Mouse (Mus musculus): ENCODE data around the gene Slc6a6. TPM values are rescaled to one million over a fixed set of nuclear protein-coding genes. Genes with fewer than 3 reads are reported as not detected.

Slc6a6 gene
- polyA plus RNA-seq, 1 experiment: 33.0 TPM

- peaks cover 10% of the 10 kb centered on the region for H3K4me1 ChIP-seq (ENCODE audit: control insufficient read depth, insufficient read depth, insufficient read length, low read length)
- H3K27ac ChIP-seq (replicated peaks; ENCODE audit: low read depth, low read length): peak overlapping the region; percentile 82
- H3K4me3 ChIP-seq (ENCODE audit: insufficient read depth, low read depth, low read length): peak overlapping the region; percentile 88
Measured at GRCm38 (mm10) chr6:91684831-91685532, 1.1 kb downstream of the Slc6a6 start.

- H3K27ac ChIP-seq (replicated peaks; ENCODE audit: low read depth, low read length): peak overlapping the region; percentile 89
Measured at GRCm38 (mm10) chr6:91685533-91685883, 1.7 kb downstream of the Slc6a6 start.

GRCm38 (mm10) chr6:91685896-91686295 lies 2.0 kb downstream of the Slc6a6 start:
- Histone ChIP-seq H3K27ac (replicated peaks; ENCODE audit: low read depth, low read length) (peak overlapping the region; percentile 89), H3K4me3 (ENCODE audit: insufficient read depth, low read depth, low read length) (peak overlapping the region; percentile 88), H3K4me1 (ENCODE audit: control insufficient read depth, insufficient read depth, insufficient read length, low read length) (peaks cover 17% of the 10 kb centered on the region)

More at GRCm38 (mm10) chr6:91685533-91685883, 1.7 kb downstream of the Slc6a6 start:
- Histone ChIP-seq H3K4me3 (ENCODE audit: insufficient read depth, low read depth, low read length) (peak overlapping the region; percentile 88), H3K4me1 (ENCODE audit: control insufficient read depth, insufficient read depth, insufficient read length, low read length) (peaks cover 13% of the 10 kb centered on the region)

- Histone ChIP-seq H3K27ac (replicated peaks; ENCODE audit: low read depth, low read length) (peak overlapping the region; percentile 89), H3K4me3 (ENCODE audit: insufficient read depth, low read depth, low read length) (peak overlapping the region; percentile 88), H3K4me1 (ENCODE audit: control insufficient read depth, insufficient read depth, insufficient read length, low read length) (peaks cover 23% of the 10 kb centered on the region)
Measured at GRCm38 (mm10) chr6:91686597-91686996, 2.7 kb downstream of the Slc6a6 start.

- Histone ChIP-seq H3K27ac (replicated peaks; ENCODE audit: low read depth, low read length) (peak overlapping the region; percentile 31; the same call in 1 of the 2 replicates), H3K4me1 (ENCODE audit: control insufficient read depth, insufficient read depth, insufficient read length, low read length) (peaks cover 29% of the 10 kb centered on the region), H3K4me3 (ENCODE audit: insufficient read depth, low read depth, low read length) (peak overlapping the region; percentile 34)
Measured at GRCm38 (mm10) chr6:91688021-91688420, 4.2 kb downstream of the Slc6a6 start.

- H3K27ac ChIP-seq (replicated peaks; ENCODE audit: low read depth, low read length): no peak overlapping the region
- peaks cover 32% of the 10 kb centered on the region for H3K4me1 ChIP-seq (ENCODE audit: control insufficient read depth, insufficient read depth, insufficient read length, low read length)
- no peak overlapping the region for H3K4me3 ChIP-seq (ENCODE audit: insufficient read depth, low read depth, low read length)
Measured at GRCm38 (mm10) chr6:91689231-91689630, 5.4 kb downstream of the Slc6a6 start.

- peaks cover 37% of the 10 kb centered on the region for H3K4me1 ChIP-seq (ENCODE audit: control insufficient read depth, insufficient read depth, insufficient read length, low read length)
- H3K27ac ChIP-seq (replicated peaks; ENCODE audit: low read depth, low read length): no peak overlapping the region
- peak overlapping the region; percentile 5; the same call in 1 of the 2 replicates for H3K4me3 ChIP-seq (ENCODE audit: insufficient read depth, low read depth, low read length)
Measured at GRCm38 (mm10) chr6:91690222-91690621, 6.4 kb downstream of the Slc6a6 start.

- peaks cover 40% of the 10 kb centered on the region for H3K4me1 ChIP-seq (ENCODE audit: control insufficient read depth, insufficient read depth, insufficient read length, low read length)
- H3K27ac ChIP-seq (replicated peaks; ENCODE audit: low read depth, low read length): no peak overlapping the region
- peak overlapping the region; percentile 5 for H3K4me3 ChIP-seq (ENCODE audit: insufficient read depth, low read depth, low read length)
Measured at GRCm38 (mm10) chr6:91690646-91691045, 6.8 kb downstream of the Slc6a6 start.

- peaks cover 37% of the 10 kb centered on the region for H3K4me1 ChIP-seq (ENCODE audit: control insufficient read depth, insufficient read depth, insufficient read length, low read length)
- H3K4me3 ChIP-seq (ENCODE audit: insufficient read depth, low read depth, low read length): no peak overlapping the region
- no peak overlapping the region for H3K27ac ChIP-seq (replicated peaks; ENCODE audit: low read depth, low read length)
Measured at GRCm38 (mm10) chr6:91691576-91691975, 7.7 kb downstream of the Slc6a6 start.

GRCm38 (mm10) chr6:91693301-91693886 lies 9.5 kb downstream of the Slc6a6 start:
- H3K4me1 ChIP-seq (ENCODE audit: control insufficient read depth, insufficient read depth, insufficient read length, low read length): peaks cover 44% of the 10 kb centered on the region
- H3K27ac ChIP-seq (replicated peaks; ENCODE audit: low read depth, low read length): no peak overlapping the region
- no peak overlapping the region for H3K4me3 ChIP-seq (ENCODE audit: insufficient read depth, low read depth, low read length)

GRCm38 (mm10) chr6:91694610-91695009 lies 10.8 kb downstream of the Slc6a6 start:
- H3K4me3 ChIP-seq (ENCODE audit: insufficient read depth, low read depth, low read length): no peak overlapping the region
- H3K4me1 ChIP-seq (ENCODE audit: control insufficient read depth, insufficient read depth, insufficient read length, low read length): peaks cover 44% of the 10 kb centered on the region
- no peak overlapping the region; the same call in 1 of the 2 replicates for H3K27ac ChIP-seq (replicated peaks; ENCODE audit: low read depth, low read length)

- Histone ChIP-seq H3K4me1 (ENCODE audit: control insufficient read depth, insufficient read depth, insufficient read length, low read length) (peaks cover 22% of the 10 kb centered on the region), H3K4me3 (ENCODE audit: insufficient read depth, low read depth, low read length) (no peak overlapping the region), H3K27ac (replicated peaks; ENCODE audit: low read depth, low read length) (no peak overlapping the region)
Measured at GRCm38 (mm10) chr6:91698831-91699230, 15.0 kb downstream of the Slc6a6 start.

- Histone ChIP-seq H3K4me3 (ENCODE audit: insufficient read depth, low read depth, low read length) (no peak overlapping the region), H3K4me1 (ENCODE audit: control insufficient read depth, insufficient read depth, insufficient read length, low read length) (peaks cover 22% of the 10 kb centered on the region), H3K27ac (replicated peaks; ENCODE audit: low read depth, low read length) (no peak overlapping the region)
Measured at GRCm38 (mm10) chr6:91699482-91700200, 15.8 kb downstream of the Slc6a6 start.

GRCm38 (mm10) chr6:91700823-91701621 lies 17.2 kb downstream of the Slc6a6 start:
- H3K27ac ChIP-seq (replicated peaks; ENCODE audit: low read depth, low read length): no peak overlapping the region
- H3K4me3 ChIP-seq (ENCODE audit: insufficient read depth, low read depth, low read length): no peak overlapping the region
- H3K4me1 ChIP-seq (ENCODE audit: control insufficient read depth, insufficient read depth, insufficient read length, low read length): peaks cover 13% of the 10 kb centered on the region

GRCm38 (mm10) chr6:91703459-91703858 lies 19.6 kb downstream of the Slc6a6 start:
- Histone ChIP-seq H3K4me1 (ENCODE audit: control insufficient read depth, insufficient read depth, insufficient read length, low read length) (no peaks in the 10 kb centered on the region; the same call in 1 of the 2 replicates), H3K27ac (replicated peaks; ENCODE audit: low read depth, low read length) (no peak overlapping the region), H3K4me3 (ENCODE audit: insufficient read depth, low read depth, low read length) (no peak overlapping the region)
